Mouse (Mus musculus) MEL (cell line): ENCODE results near the gene Thbs2. TPM values are rescaled to one million over a fixed set of nuclear protein-coding genes. Genes with fewer than 3 reads are reported as not detected.

ENCODE experiments used
- DNase-seq: peaks from one replicate; pipeline ENCODE4 v3.0.0; 2011; ENCODE audit warnings: low read depth, low spot score
- H3K27ac ChIP-seq: 2 replicates; pipeline ENCODE4 v1.5.1; 2012; ENCODE audit warnings: low read depth, mild to moderate bottlenecking, control low read depth, low read length, moderate library complexity; ENCODE audit not compliant: control insufficient read depth
- H3K27me3 ChIP-seq, 2 experiments: fragments of 150-350 bp in 1 of 2; sonication (generic) in 1 of 2; 2 replicates each; pipeline ENCODE4 v1.6.1; 2012; ENCODE audit warnings: low read length in 2 of 2, mild to moderate bottlenecking in 2 of 2, improper control_type of control experiment in 1 of 2, moderate library complexity in 1 of 2; ENCODE audit not compliant: insufficient read depth in 2 of 2, control insufficient read depth in 1 of 2
- H3K36me3 ChIP-seq, 2 experiments: 2 replicates each; pipeline ENCODE4 v1.6.1; 2012 to 2014; ENCODE audit warnings: low read length in 2 of 2, improper control_type of control experiment in 1 of 2, inconsistent platforms in 1 of 2, mild to moderate bottlenecking in 1 of 2; ENCODE audit not compliant: insufficient read depth in 2 of 2, control insufficient read depth in 1 of 2
- H3K4me1 ChIP-seq, 2 experiments: fragments of 150-350 bp in 1 of 2; sonication (generic) in 1 of 2; 2 replicates each; pipeline ENCODE4 v1.6.1; 2012; ENCODE audit warnings: low read length in 2 of 2, improper control_type of control experiment in 1 of 2, mild to moderate bottlenecking in 1 of 2; ENCODE audit not compliant: insufficient read depth in 2 of 2, control insufficient read depth in 1 of 2
- H3K4me3 ChIP-seq, 2 experiments: fragments of 150-350 bp in 1 of 2; sonication (generic) in 1 of 2; 2 replicates each; pipeline ENCODE4 v1.5.1; 2012; ENCODE audit warnings: low read depth in 2 of 2, low read length in 2 of 2, mild to moderate bottlenecking in 2 of 2, moderate library complexity in 2 of 2, control low read depth in 1 of 2, improper control_type of control experiment in 1 of 2; ENCODE audit not compliant: control insufficient read depth in 1 of 2, insufficient read depth in 1 of 2
- H3K79me2 ChIP-seq: 2 replicates; pipeline ENCODE4 v1.6.1; 2012; ENCODE audit warnings: mild to moderate bottlenecking, low read length, moderate library complexity; ENCODE audit not compliant: control insufficient read depth, poor library complexity, insufficient read depth
- H3K9ac ChIP-seq: 2 replicates; pipeline ENCODE4 v1.6.1; 2012; ENCODE audit warnings: low read depth, mild to moderate bottlenecking, control low read depth, low read length, moderate library complexity; ENCODE audit not compliant: control insufficient read depth, poor library complexity, severe bottlenecking
- H3K9me3 ChIP-seq: fragments of 150-350 bp; sonication (generic); replicated peaks from 2 replicates; pipeline ENCODE4 v1.6.1; 2012; ENCODE audit warnings: mild to moderate bottlenecking, low read length, improper control_type of control experiment, moderate library complexity; ENCODE audit not compliant: insufficient read depth
- BHLHE40 ChIP-seq: IDR thresholded peaks from 2 replicates; pipeline ENCODE4 v1.6.1; 2012; ENCODE audit warnings: low read depth, mild to moderate bottlenecking, inconsistent platforms, low read length, improper control_type of control experiment, borderline replicate concordance
- CHD1 ChIP-seq: IDR thresholded peaks from 2 replicates; pipeline ENCODE4 v1.6.1; 2012; ENCODE audit warnings: low read depth, mild to moderate bottlenecking, inconsistent platforms, low read length, improper control_type of control experiment
- ELF1 ChIP-seq: IDR thresholded peaks from 2 replicates; pipeline ENCODE4 v1.6.1; 2014; ENCODE audit warnings: low read depth, mild to moderate bottlenecking, inconsistent platforms, low read length, improper control_type of control experiment, moderate library complexity
- ETS1 ChIP-seq: IDR thresholded peaks from 2 replicates; pipeline ENCODE4 v1.6.1; 2012; ENCODE audit warnings: low read depth, mild to moderate bottlenecking, inconsistent platforms, low read length, improper control_type of control experiment, moderate library complexity
- GABPA ChIP-seq: IDR thresholded peaks from 2 replicates; pipeline ENCODE4 v1.6.1; 2012; ENCODE audit warnings: low read depth, mild to moderate bottlenecking, inconsistent platforms, low read length, improper control_type of control experiment, moderate library complexity
- GATA1 ChIP-seq: IDR thresholded peaks from 2 replicates; pipeline ENCODE4 v1.6.1; 2011; ENCODE audit warnings: low read depth, low read length, improper control_type of control experiment
- MAFK ChIP-seq: IDR thresholded peaks from 2 replicates; pipeline ENCODE4 v1.6.1; 2011; ENCODE audit warnings: low read depth, mild to moderate bottlenecking, low read length, improper control_type of control experiment, borderline replicate concordance
- MAX ChIP-seq: IDR thresholded peaks from 2 replicates; pipeline ENCODE4 v1.6.1; 2011; ENCODE audit warnings: low read length, improper control_type of control experiment
- MEF2A ChIP-seq: IDR thresholded peaks from 2 replicates; pipeline ENCODE4 v1.6.1; 2014; ENCODE audit warnings: low read depth, mild to moderate bottlenecking, inconsistent platforms, low read length, improper control_type of control experiment; ENCODE audit not compliant: poor library complexity, insufficient replicate concordance, severe bottlenecking; ENCODE audit errors: extremely low read depth
- MYB ChIP-seq: IDR thresholded peaks from 2 replicates; pipeline ENCODE4 v1.6.1; 2011; ENCODE audit warnings: mild to moderate bottlenecking, low read depth, low read length, improper control_type of control experiment
- POLR2A ChIP-seq, 2 experiments: IDR thresholded peaks; 2 replicates each; pipeline ENCODE4 v1.6.1; 2011 to 2012; ENCODE audit warnings: low read length in 2 of 2, mild to moderate bottlenecking in 2 of 2, control low read depth in 1 of 2, improper control_type of control experiment in 1 of 2, low read depth in 1 of 2, moderate library complexity in 1 of 2; ENCODE audit not compliant: control insufficient read depth in 1 of 2, insufficient read depth in 1 of 2, poor library complexity in 1 of 2
- POLR2AphosphoS2 ChIP-seq: IDR thresholded peaks from 2 replicates; pipeline ENCODE4 v1.6.1; 2011; ENCODE audit warnings: low read length, improper control_type of control experiment
- POLR2AphosphoS5 ChIP-seq: IDR thresholded peaks from 2 replicates; pipeline ENCODE4 v1.6.1; 2012; ENCODE audit warnings: low read depth, borderline replicate concordance, mild to moderate bottlenecking, inconsistent platforms, low read length, moderate library complexity, mixed read lengths
- RCOR1 ChIP-seq: IDR thresholded peaks from 2 replicates; pipeline ENCODE4 v1.6.1; 2012; ENCODE audit warnings: low read depth, mild to moderate bottlenecking, inconsistent platforms, low read length, improper control_type of control experiment
- SIN3A ChIP-seq: IDR thresholded peaks from 2 replicates; pipeline ENCODE4 v1.6.1; 2012; ENCODE audit warnings: low read length, improper control_type of control experiment, inconsistent platforms
- USF1 ChIP-seq: IDR thresholded peaks from 2 replicates; pipeline ENCODE4 v1.6.1; 2014; ENCODE audit warnings: low read depth, mild to moderate bottlenecking, inconsistent platforms, low read length, improper control_type of control experiment, moderate library complexity
- USF2 ChIP-seq, 2 experiments: IDR thresholded peaks; 2 replicates each; pipeline ENCODE4 v1.6.1; 2011 to 2012; ENCODE audit warnings: improper control_type of control experiment in 2 of 2, low read length in 2 of 2, borderline replicate concordance in 1 of 2, inconsistent platforms in 1 of 2, low read depth in 1 of 2, mild to moderate bottlenecking in 1 of 2; ENCODE audit not compliant: insufficient read depth in 1 of 2
- ZC3H11A ChIP-seq: IDR thresholded peaks from 2 replicates; pipeline ENCODE4 v1.6.1; 2012; ENCODE audit warnings: low read depth, mild to moderate bottlenecking, inconsistent platforms, low read length, improper control_type of control experiment
- ZMIZ1 ChIP-seq: IDR thresholded peaks from 2 replicates; pipeline ENCODE4 v1.6.1; 2012; ENCODE audit warnings: low read depth, mild to moderate bottlenecking, inconsistent platforms, low read length, improper control_type of control experiment, moderate library complexity
- ZNF384 ChIP-seq: IDR thresholded peaks from 2 replicates; pipeline ENCODE4 v1.6.1; 2012; ENCODE audit warnings: low read depth, mild to moderate bottlenecking, inconsistent platforms, low read length, improper control_type of control experiment
- polyA plus RNA-seq, 2 experiments: library from polyadenylated mRNA; stranded (reverse) in 1 of 2; unstranded in 1 of 2; fragments of >175 nt in 1 of 2; fragments of >200 nt in 1 of 2; gene quantifications; 2 replicates each; pipeline versions ENCODE4 v1.2.1 to v1.2.4; 2012; ENCODE audit warnings: low replicate concordance in 2 of 2, low read depth in 1 of 2; ENCODE audit not compliant: insufficient read length in 2 of 2, insufficient read depth in 1 of 2, missing spikeins in 1 of 2
- total RNA-seq: library from RNA; depleted of rRNA; stranded (reverse); fragments of 300-350 nt; gene quantifications from 2 replicates; pipeline ENCODE4 v1.2.3, GENCODE M21; 2012

Gene Thbs2
- total and polyA plus RNA-seq, 3 experiments, result not detected

GRCm38 (mm10) chr17:14734380-14734779 lies 40.3 kb upstream of the Thbs2 start:
- no peaks in the 10 kb centered on the region for H3K36me3 ChIP-seq
- no peaks in the 10 kb centered on the region for H3K9me3 ChIP-seq
- no peak overlapping the region for H3K9ac ChIP-seq
- H3K79me2 ChIP-seq, result no peaks in the 10 kb centered on the region
- no peak overlapping the region for H3K27ac ChIP-seq
- no peaks in the 10 kb centered on the region for H3K27me3 ChIP-seq
- no peaks in the 10 kb centered on the region for H3K4me1 ChIP-seq
- no peak for TF ChIP-seq MEF2A
- no peak for TF ChIP-seq MYB
- no peak for TF ChIP-seq USF1
- no peak for TF ChIP-seq BHLHE40
- TF ChIP-seq POLR2AphosphoS2, result no peak
- TF ChIP-seq ETS1, result no peak
- TF ChIP-seq MAFK, result no peak
- TF ChIP-seq POLR2A (IDR thresholded peaks at IDR 0.05; ENCODE audit: control insufficient read depth in 1 of 2, insufficient read depth in 1 of 2, low read depth in 1 of 2, low read length in 2 of 2, poor library complexity in 1 of 2), result no peak
- no peak for TF ChIP-seq MAX
- no peak for TF ChIP-seq GATA1
- TF ChIP-seq ZMIZ1, result no peak
- no peak for TF ChIP-seq CHD1
- TF ChIP-seq ZNF384, result no peak
- no peak for TF ChIP-seq POLR2AphosphoS5
- TF ChIP-seq ZC3H11A, result no peak
- no peak for TF ChIP-seq GABPA
- TF ChIP-seq SIN3A, result no peak
- no peak for TF ChIP-seq USF2 (IDR thresholded peaks at IDR 0.05; ENCODE audit: borderline replicate concordance in 1 of 2, insufficient read depth in 1 of 2, low read depth in 1 of 2, low read length in 2 of 2)
- TF ChIP-seq, all 39 proteins: peak for 0
- H3K4me3 ChIP-seq, result no peak overlapping the region
- no peak for DNase-seq

- Histone ChIP-seq H3K9ac (no peak overlapping the region), H3K79me2 (no peaks in the 10 kb centered on the region), H3K36me3 (no peaks in the 10 kb centered on the region), H3K4me1 (no peaks in the 10 kb centered on the region), H3K27me3 (no peaks in the 10 kb centered on the region), H3K4me3 (no peak overlapping the region), H3K9me3 (no peaks in the 10 kb centered on the region), H3K27ac (no peak overlapping the region)
- no peak for DNase-seq
- TF ChIP-seq ELF1 (no peak), ZNF384 (no peak), ZMIZ1 (no peak), ETS1 (no peak), RCOR1 (no peak), USF2 (IDR thresholded peaks at IDR 0.05; ENCODE audit: borderline replicate concordance in 1 of 2, insufficient read depth in 1 of 2, low read depth in 1 of 2, low read length in 2 of 2) (no peak), MAX (no peak), ZC3H11A (no peak)
Measured at GRCm38 (mm10) chr17:14733941-14734340, 39.9 kb upstream of the Thbs2 start.
